ENCODE assay signal across 21 mouse cellular contexts in the genomic region with DNA sequence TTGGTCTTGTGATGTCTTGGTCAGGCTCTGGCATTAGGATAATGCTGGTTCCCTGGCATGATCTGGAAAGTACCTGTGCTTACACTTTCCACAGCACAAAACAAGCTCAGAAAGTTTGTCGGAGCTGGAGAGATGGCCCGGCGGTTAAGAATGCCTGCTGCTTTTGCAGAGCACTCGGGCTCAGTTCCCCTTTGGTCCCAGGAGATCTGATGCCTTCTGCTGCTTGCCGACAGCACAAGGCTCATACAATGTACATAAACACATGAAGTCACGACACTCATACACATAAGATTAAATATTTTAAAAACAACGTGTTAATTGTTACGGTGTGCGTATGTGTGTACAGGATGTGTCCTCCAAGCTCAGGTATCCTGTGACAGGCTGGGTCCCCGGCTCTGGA. TPM values are rescaled to one million over a fixed set of nuclear protein-coding genes. Genes with fewer than 3 reads are reported as not detected.
"Had no signal": no experiment of that assay in that cellular context is flagged by ENCODE, and none has a peak within 500 bp of the region (broad histone marks: within the 10 kb centered on the region; RNA-seq: fewer than 3 reads in every experiment).

No protein-coding gene starts in this region.

- H3K4me3 ChIP-seq: intestine, embryonic 15.5 days; limb, embryonic 10.5 days; liver, embryonic 12.5 days; lung, embryonic 15.5 days; midbrain, embryonic 12.5 days had no signal

- DNase-seq: kidney, adult 18-20 months; kidney, postnatal 10 days; lung, postnatal 14 days; right cerebral cortex, adult 18-20 months; thymus, postnatal 4 days had no signal

- H3K9ac ChIP-seq: intestine, embryonic 15.5 days; liver, embryonic 12.5 days; lung, embryonic 15.5 days; midbrain, embryonic 12.5 days had no signal

- H3K27me3 ChIP-seq: intestine, embryonic 15.5 days; liver, embryonic 12.5 days; lung, embryonic 15.5 days; midbrain, embryonic 12.5 days had no signal

- H3K4me1 ChIP-seq: lung, embryonic 15.5 days had no signal

- H3K36me3 ChIP-seq: intestine, embryonic 15.5 days had no signal

- H3K4me2 ChIP-seq: intestine, embryonic 15.5 days; liver, embryonic 12.5 days; lung, embryonic 15.5 days; midbrain, embryonic 12.5 days had no signal

- ATAC-seq: intestine, embryonic 15.5 days; liver, embryonic 12.5 days; midbrain, embryonic 16.5 days had no signal

- H3K27ac ChIP-seq: intestine, embryonic 15.5 days; limb, embryonic 10.5 days; liver, embryonic 12.5 days; lung, embryonic 15.5 days; midbrain, embryonic 12.5 days had no signal

- H3K9me3 ChIP-seq: intestine, embryonic 15.5 days; limb, embryonic 10.5 days; liver, embryonic 12.5 days; lung, embryonic 15.5 days; midbrain, embryonic 12.5 days had no signal

RNA-seq across cellular contexts. Expression of gene Hcrt, which starts 13.2 kb away (rescaled TPM):
- total RNA-seq: layer of hippocampus, adult 8-10 months; layer of hippocampus, postnatal 14 days; left cerebral cortex, adult 18-20 months; left cerebral cortex, postnatal 14 days; megakaryocyte-erythroid progenitor cell, adult 5-6 weeks had no signal
- polyA plus RNA-seq: intestine, embryonic 15.5 days; kidney, embryonic 14.5 days; large intestine, adult 2 months; limb, embryonic 10.5 days; limb, embryonic 14.5 days; liver, embryonic 12.5 days; liver, embryonic 16.5 days; lung, embryonic 15.5 days; midbrain, embryonic 12.5 days; stomach, embryonic 16.5 days had no signal

RNA-seq across cellular contexts. Expression of gene Kcnh4, which starts 16.2 kb away (rescaled TPM):
- total RNA-seq: megakaryocyte-erythroid progenitor cell, adult 5-6 weeks had no signal
- polyA plus RNA-seq: kidney, embryonic 14.5 days; limb, embryonic 10.5 days; liver, embryonic 12.5 days; liver, embryonic 16.5 days; lung, embryonic 15.5 days had no signal
